Mouse (Mus musculus): Measurements from ENCODE around the gene Hyal1. TPM values are rescaled to one million over a fixed set of nuclear protein-coding genes. Genes with fewer than 3 reads are reported as not detected.

The Hyal1 gene
- total and polyA plus RNA-seq, 3 experiments: 2.2 to 7.3 (median 2.3) TPM

- DNase-seq (ENCODE audit: low spot score): no peak
- Histone ChIP-seq H3K4me1 (ENCODE audit: insufficient read depth, low read depth, low read length) (peaks cover 64% of the 10 kb centered on the region), H3K27me3 (ENCODE audit: insufficient read depth, low read length) (peaks cover 83% of the 10 kb centered on the region), H3K9me3 (replicated peaks) (no peaks in the 10 kb centered on the region), H3K36me3 (replicated peaks) (no peaks in the 10 kb centered on the region), H3K4me3 (ENCODE audit: low read depth, low read length) (no peak overlapping the region)
- TF ChIP-seq GATA1 (IDR thresholded peaks at IDR 0.05; ENCODE audit: borderline replicate concordance, low read length) (no peak), CTCF (IDR thresholded peaks at IDR 0.05; ENCODE audit: low read depth, low read length) (no peak), POLR2AphosphoS5 (IDR thresholded peaks at IDR 0.05; ENCODE audit: insufficient replicate concordance, low read depth, low read length) (no peak), TAL1 (conservative IDR thresholded peaks at IDR 0.05; ENCODE audit: low read depth, low read length) (no peak), GATA2 (IDR thresholded peaks at IDR 0.05; ENCODE audit: borderline replicate concordance, low read depth, low read length) (no peak)
- no peak for ATAC-seq (ENCODE audit: extremely low read depth, insufficient number of reproducible peaks, low FRiP score, poor library complexity, severe bottlenecking)
These were observed 26.5 kb downstream of the Hyal1 start for GRCm38 (mm10) chr9:107603251-107603650.

GRCm38 (mm10) chr9:107605041-107605661 is 28.4 kb downstream of the Hyal1 start:
- no peak overlapping the region for H3K4me3 ChIP-seq (ENCODE audit: low read depth, low read length)
- TF ChIP-seq GATA2 (IDR thresholded peaks at IDR 0.05; ENCODE audit: borderline replicate concordance, low read depth, low read length) (no peak), TAL1 (conservative IDR thresholded peaks at IDR 0.05; ENCODE audit: low read depth, low read length) (no peak), POLR2AphosphoS5 (IDR thresholded peaks at IDR 0.05; ENCODE audit: insufficient replicate concordance, low read depth, low read length) (no peak), CTCF (IDR thresholded peaks at IDR 0.05; ENCODE audit: low read depth, low read length) (no peak), GATA1 (IDR thresholded peaks at IDR 0.05; ENCODE audit: borderline replicate concordance, low read length) (no peak)
- peaks cover 76% of the 10 kb centered on the region for H3K27me3 ChIP-seq (ENCODE audit: insufficient read depth, low read length)
- no peaks in the 10 kb centered on the region for H3K9me3 ChIP-seq (replicated peaks)
- ATAC-seq (ENCODE audit: extremely low read depth, insufficient number of reproducible peaks, low FRiP score, poor library complexity, severe bottlenecking): no peak
- H3K4me1 ChIP-seq (ENCODE audit: insufficient read depth, low read depth, low read length): peaks cover 71% of the 10 kb centered on the region
- DNase-seq (ENCODE audit: low spot score): no peak
- H3K36me3 ChIP-seq (replicated peaks): no peaks in the 10 kb centered on the region

- H3K27me3 ChIP-seq (ENCODE audit: insufficient read depth, low read length): peaks cover 63% of the 10 kb centered on the region
- H3K9me3 ChIP-seq (replicated peaks): no peaks in the 10 kb centered on the region
- no peak for TF ChIP-seq GATA1 (IDR thresholded peaks at IDR 0.05; ENCODE audit: borderline replicate concordance, low read length)
- no peak for TF ChIP-seq CTCF (IDR thresholded peaks at IDR 0.05; ENCODE audit: low read depth, low read length)
- TF ChIP-seq GATA2 (IDR thresholded peaks at IDR 0.05; ENCODE audit: borderline replicate concordance, low read depth, low read length): no peak
- TF ChIP-seq TAL1 (conservative IDR thresholded peaks at IDR 0.05; ENCODE audit: low read depth, low read length): no peak
- TF ChIP-seq POLR2AphosphoS5 (IDR thresholded peaks at IDR 0.05; ENCODE audit: insufficient replicate concordance, low read depth, low read length): no peak
- no peak for ATAC-seq (ENCODE audit: extremely low read depth, insufficient number of reproducible peaks, low FRiP score, poor library complexity, severe bottlenecking)
- H3K36me3 ChIP-seq (replicated peaks): no peaks in the 10 kb centered on the region
- DNase-seq (ENCODE audit: low spot score): no peak
- H3K4me1 ChIP-seq (ENCODE audit: insufficient read depth, low read depth, low read length): peaks cover 67% of the 10 kb centered on the region
- no peak overlapping the region; the same call in 1 of the 2 replicates for H3K4me3 ChIP-seq (ENCODE audit: low read depth, low read length)
These were observed 29.9 kb downstream of the Hyal1 start for GRCm38 (mm10) chr9:107606591-107606990.

GRCm38 (mm10) chr9:107607036-107607435 is 30.3 kb downstream of the Hyal1 start:
- Histone ChIP-seq H3K4me1 (ENCODE audit: insufficient read depth, low read depth, low read length) (peaks cover 67% of the 10 kb centered on the region), H3K27me3 (ENCODE audit: insufficient read depth, low read length) (peaks cover 60% of the 10 kb centered on the region), H3K36me3 (replicated peaks) (no peaks in the 10 kb centered on the region), H3K9me3 (replicated peaks) (no peaks in the 10 kb centered on the region), H3K4me3 (ENCODE audit: low read depth, low read length) (no peak overlapping the region; the same call in 1 of the 2 replicates)
- ATAC-seq (ENCODE audit: extremely low read depth, insufficient number of reproducible peaks, low FRiP score, poor library complexity, severe bottlenecking): no peak
- no peak for DNase-seq (ENCODE audit: low spot score)
- TF ChIP-seq GATA1 (IDR thresholded peaks at IDR 0.05; ENCODE audit: borderline replicate concordance, low read length): no peak
- TF ChIP-seq TAL1 (conservative IDR thresholded peaks at IDR 0.05; ENCODE audit: low read depth, low read length): no peak
- TF ChIP-seq GATA2 (IDR thresholded peaks at IDR 0.05; ENCODE audit: borderline replicate concordance, low read depth, low read length): no peak
- no peak for TF ChIP-seq POLR2AphosphoS5 (IDR thresholded peaks at IDR 0.05; ENCODE audit: insufficient replicate concordance, low read depth, low read length)
- TF ChIP-seq CTCF (IDR thresholded peaks at IDR 0.05; ENCODE audit: low read depth, low read length): no peak

GRCm38 (mm10) chr9:107607653-107608245 is 31.0 kb downstream of the Hyal1 start:
- DNase-seq (ENCODE audit: low spot score) (no peak), ATAC-seq (ENCODE audit: extremely low read depth, insufficient number of reproducible peaks, low FRiP score, poor library complexity, severe bottlenecking) (no peak)
- H3K36me3 ChIP-seq (replicated peaks): no peaks in the 10 kb centered on the region
- no peaks in the 10 kb centered on the region for H3K9me3 ChIP-seq (replicated peaks)
- peaks cover 58% of the 10 kb centered on the region for H3K27me3 ChIP-seq (ENCODE audit: insufficient read depth, low read length)
- H3K4me3 ChIP-seq (ENCODE audit: low read depth, low read length): no peak overlapping the region
- no peak for TF ChIP-seq CTCF (IDR thresholded peaks at IDR 0.05; ENCODE audit: low read depth, low read length)
- no peak for TF ChIP-seq POLR2AphosphoS5 (IDR thresholded peaks at IDR 0.05; ENCODE audit: insufficient replicate concordance, low read depth, low read length)
- TF ChIP-seq TAL1 (conservative IDR thresholded peaks at IDR 0.05; ENCODE audit: low read depth, low read length): no peak
- no peak for TF ChIP-seq GATA1 (IDR thresholded peaks at IDR 0.05; ENCODE audit: borderline replicate concordance, low read length)
- no peak for TF ChIP-seq GATA2 (IDR thresholded peaks at IDR 0.05; ENCODE audit: borderline replicate concordance, low read depth, low read length)
- peaks cover 64% of the 10 kb centered on the region for H3K4me1 ChIP-seq (ENCODE audit: insufficient read depth, low read depth, low read length)

GRCm38 (mm10) chr9:107608741-107609432 is 32.2 kb downstream of the Hyal1 start, which contains the start of gene Sema3b:
Gene Sema3b, minus strand, starts transcription at chr9:107609229.
- no peak for DNase-seq (ENCODE audit: low spot score)

More at GRCm38 (mm10) chr9:107608741-107609432, 32.2 kb downstream of the Hyal1 start, which contains the start of gene Sema3b:
- Histone ChIP-seq H3K9me3 (replicated peaks) (no peaks in the 10 kb centered on the region), H3K4me3 (ENCODE audit: low read depth, low read length) (no peak within 1 kb of the TSS), H3K4me1 (ENCODE audit: insufficient read depth, low read depth, low read length) (peaks cover 66% of the 10 kb centered on the region), H3K36me3 (replicated peaks) (peaks cover 4% of the 10 kb centered on the region), H3K27me3 (ENCODE audit: insufficient read depth, low read length) (peaks cover 48% of the 10 kb centered on the region)
- ATAC-seq (ENCODE audit: extremely low read depth, insufficient number of reproducible peaks, low FRiP score, poor library complexity, severe bottlenecking): no peak
- TF ChIP-seq GATA2 (IDR thresholded peaks at IDR 0.05; ENCODE audit: borderline replicate concordance, low read depth, low read length): no peak
- no peak for TF ChIP-seq TAL1 (conservative IDR thresholded peaks at IDR 0.05; ENCODE audit: low read depth, low read length)
- TF ChIP-seq CTCF (IDR thresholded peaks at IDR 0.05; ENCODE audit: low read depth, low read length): no peak
- TF ChIP-seq POLR2AphosphoS5 (IDR thresholded peaks at IDR 0.05; ENCODE audit: insufficient replicate concordance, low read depth, low read length): no peak
- no peak for TF ChIP-seq GATA1 (IDR thresholded peaks at IDR 0.05; ENCODE audit: borderline replicate concordance, low read length)

Data from G1E (cell line).